Mouse (Mus musculus): Measurements from ENCODE around the gene Thsd4. TPM values are rescaled to one million over a fixed set of nuclear protein-coding genes. Genes with fewer than 3 reads are reported as not detected.

Thsd4 gene
- polyA plus RNA-seq, 1 experiment from 2014 or later: 12.3 TPM

GRCm38 (mm10) chr9:60237667-60238066 is 284.2 kb downstream of the Thsd4 start:
- peaks cover 14% of the 10 kb centered on the region for H3K4me1 ChIP-seq
- no peak overlapping the region for H3K9ac ChIP-seq
- H3K27me3 ChIP-seq: no peaks in the 10 kb centered on the region
- no peak overlapping the region for H3K27ac ChIP-seq
- 31% methylated on average over 4 of the region's 4 CpGs for WGBS
- H3K9me3 ChIP-seq: no peaks in the 10 kb centered on the region
- H3K36me3 ChIP-seq: no peaks in the 10 kb centered on the region
- no peak overlapping the region for H3K4me2 ChIP-seq (replicated peaks)
- no peak for ATAC-seq (ENCODE audit: insufficient number of reproducible peaks, insufficient read depth, low FRiP score, low TSS enrichment)
- no peak overlapping the region for H3K4me3 ChIP-seq

- 68% methylated on average over 9 of the region's 9 CpGs for WGBS
- Histone ChIP-seq H3K4me1 (peaks cover 25% of the 10 kb centered on the region), H3K27ac (no peak overlapping the region)
These were observed 285.7 kb downstream of the Thsd4 start for GRCm38 (mm10) chr9:60236155-60236554.

GRCm38 (mm10) chr9:60234233-60235115 is 287.4 kb downstream of the Thsd4 start:
- Histone ChIP-seq H3K4me2 (replicated peaks) (no peak overlapping the region), H3K4me3 (no peak overlapping the region), H3K4me1 (peaks cover 34% of the 10 kb centered on the region), H3K36me3 (no peaks in the 10 kb centered on the region), H3K27me3 (no peaks in the 10 kb centered on the region), H3K9ac (no peak overlapping the region), H3K9me3 (no peaks in the 10 kb centered on the region), H3K27ac (peak overlapping the region; percentile 84)
- 28% methylated on average over 8 of the region's 8 CpGs for WGBS
- peak; percentile 71 for ATAC-seq (ENCODE audit: insufficient number of reproducible peaks, insufficient read depth, low FRiP score, low TSS enrichment)

More at GRCm38 (mm10) chr9:60236155-60236554, 285.7 kb downstream of the Thsd4 start:
- ATAC-seq (ENCODE audit: insufficient number of reproducible peaks, insufficient read depth, low FRiP score, low TSS enrichment): no peak
- no peak overlapping the region for H3K4me2 ChIP-seq (replicated peaks)
- no peaks in the 10 kb centered on the region for H3K36me3 ChIP-seq
- H3K9ac ChIP-seq: no peak overlapping the region
- no peaks in the 10 kb centered on the region for H3K27me3 ChIP-seq
- no peaks in the 10 kb centered on the region for H3K9me3 ChIP-seq
- no peak overlapping the region for H3K4me3 ChIP-seq

- H3K27me3 ChIP-seq: no peaks in the 10 kb centered on the region
- no peak overlapping the region for H3K9ac ChIP-seq
- H3K27ac ChIP-seq: peak overlapping the region; percentile 18; the same call in 1 of the 2 replicates
- WGBS: 62% methylated on average over 9 of the region's 9 CpGs
- no peaks in the 10 kb centered on the region for H3K36me3 ChIP-seq
- no peak for ATAC-seq (ENCODE audit: insufficient number of reproducible peaks, insufficient read depth, low FRiP score, low TSS enrichment)
- H3K4me3 ChIP-seq: no peak overlapping the region
- H3K9me3 ChIP-seq: no peaks in the 10 kb centered on the region
- H3K4me2 ChIP-seq (replicated peaks): no peak overlapping the region
- peaks cover 37% of the 10 kb centered on the region for H3K4me1 ChIP-seq
These were observed 289.6 kb downstream of the Thsd4 start for GRCm38 (mm10) chr9:60231981-60232881.

- no peak for ATAC-seq (ENCODE audit: insufficient number of reproducible peaks, insufficient read depth, low FRiP score, low TSS enrichment)
- Histone ChIP-seq H3K27me3 (no peaks in the 10 kb centered on the region), H3K4me1 (peaks cover 43% of the 10 kb centered on the region), H3K4me2 (replicated peaks) (no peak overlapping the region), H3K27ac (no peak overlapping the region), H3K4me3 (no peak overlapping the region), H3K36me3 (no peaks in the 10 kb centered on the region), H3K9ac (no peak overlapping the region), H3K9me3 (no peaks in the 10 kb centered on the region)
- 63% methylated on average over 4 of the region's 4 CpGs for WGBS
These were observed 292.4 kb downstream of the Thsd4 start for GRCm38 (mm10) chr9:60229496-60229895.

GRCm38 (mm10) chr9:60227727-60228126 is 294.1 kb downstream of the Thsd4 start:
- no peak for ATAC-seq (ENCODE audit: insufficient number of reproducible peaks, insufficient read depth, low FRiP score, low TSS enrichment)
- 70% methylated on average over 7 of the region's 7 CpGs for WGBS
- no peaks in the 10 kb centered on the region for H3K36me3 ChIP-seq
- no peaks in the 10 kb centered on the region for H3K27me3 ChIP-seq
- no peaks in the 10 kb centered on the region for H3K9me3 ChIP-seq
- H3K9ac ChIP-seq: no peak overlapping the region
- H3K4me3 ChIP-seq: no peak overlapping the region
- H3K4me2 ChIP-seq (replicated peaks): no peak overlapping the region
- H3K27ac ChIP-seq: no peak overlapping the region
- H3K4me1 ChIP-seq: peaks cover 37% of the 10 kb centered on the region

- no peak overlapping the region for H3K9ac ChIP-seq
- 74% methylated on average over 4 of the region's 4 CpGs for WGBS
- H3K4me3 ChIP-seq: no peak overlapping the region
- H3K27ac ChIP-seq: 0 out of 2 replicates have a peak overlapping the region, but pooled peaks have one; percentile 1
- no peak overlapping the region for H3K4me2 ChIP-seq (replicated peaks)
- H3K9me3 ChIP-seq: no peaks in the 10 kb centered on the region
- H3K4me1 ChIP-seq: peaks cover 29% of the 10 kb centered on the region
- no peaks in the 10 kb centered on the region for H3K27me3 ChIP-seq
- ATAC-seq (ENCODE audit: insufficient number of reproducible peaks, insufficient read depth, low FRiP score, low TSS enrichment): no peak
- H3K36me3 ChIP-seq: no peaks in the 10 kb centered on the region
These were observed 295.2 kb downstream of the Thsd4 start for GRCm38 (mm10) chr9:60226679-60227078.

GRCm38 (mm10) chr9:60226155-60226554 is 295.7 kb downstream of the Thsd4 start:
- peak overlapping the region; percentile 1; the same call in 1 of the 2 replicates for H3K27ac ChIP-seq
- no peak for ATAC-seq (ENCODE audit: insufficient number of reproducible peaks, insufficient read depth, low FRiP score, low TSS enrichment)
- peaks cover 25% of the 10 kb centered on the region for H3K4me1 ChIP-seq
- H3K36me3 ChIP-seq: no peaks in the 10 kb centered on the region
- H3K9me3 ChIP-seq: no peaks in the 10 kb centered on the region
- no peak overlapping the region for H3K9ac ChIP-seq
- H3K4me2 ChIP-seq (replicated peaks): no peak overlapping the region
- no peaks in the 10 kb centered on the region for H3K27me3 ChIP-seq
- 45% methylated on average over 14 of the region's 14 CpGs for WGBS
- no peak overlapping the region for H3K4me3 ChIP-seq

GRCm38 (mm10) chr9:60225453-60225852 is 296.4 kb downstream of the Thsd4 start:
- H3K27ac ChIP-seq: no peak overlapping the region; the same call in 1 of the 2 replicates
- no peaks in the 10 kb centered on the region for H3K36me3 ChIP-seq
- H3K9me3 ChIP-seq: no peaks in the 10 kb centered on the region
- H3K4me2 ChIP-seq (replicated peaks): no peak overlapping the region
- peaks cover 19% of the 10 kb centered on the region; the same call in 1 of the 2 replicates for H3K4me1 ChIP-seq
- H3K4me3 ChIP-seq: no peak overlapping the region
- ATAC-seq (ENCODE audit: insufficient number of reproducible peaks, insufficient read depth, low FRiP score, low TSS enrichment): no peak
- WGBS: 75% methylated on average over 7 of the region's 7 CpGs
- H3K27me3 ChIP-seq: no peaks in the 10 kb centered on the region
- H3K9ac ChIP-seq: no peak overlapping the region

GRCm38 (mm10) chr9:60224039-60224695 is 297.7 kb downstream of the Thsd4 start:
- no peaks in the 10 kb centered on the region for H3K27me3 ChIP-seq
- no peak overlapping the region for H3K27ac ChIP-seq
- H3K4me3 ChIP-seq: no peak overlapping the region
- H3K4me1 ChIP-seq: peaks cover 20% of the 10 kb centered on the region
- no peak for ATAC-seq (ENCODE audit: insufficient number of reproducible peaks, insufficient read depth, low FRiP score, low TSS enrichment)
- WGBS: 38% methylated on average over 6 of the region's 6 CpGs
- H3K36me3 ChIP-seq: no peaks in the 10 kb centered on the region
- H3K4me2 ChIP-seq (replicated peaks): no peak overlapping the region
- H3K9ac ChIP-seq: no peak overlapping the region
- no peaks in the 10 kb centered on the region for H3K9me3 ChIP-seq

- Histone ChIP-seq H3K4me3 (no peak overlapping the region), H3K9ac (no peak overlapping the region), H3K4me1 (peaks cover 8% of the 10 kb centered on the region; the same call in 1 of the 2 replicates), H3K36me3 (no peaks in the 10 kb centered on the region), H3K9me3 (no peaks in the 10 kb centered on the region), H3K4me2 (replicated peaks) (no peak overlapping the region), H3K27me3 (no peaks in the 10 kb centered on the region), H3K27ac (no peak overlapping the region)
- 47% methylated on average over 2 of the region's 2 CpGs for WGBS
- ATAC-seq (ENCODE audit: insufficient number of reproducible peaks, insufficient read depth, low FRiP score, low TSS enrichment): no peak
These were observed 301.4 kb downstream of the Thsd4 start for GRCm38 (mm10) chr9:60220431-60220830.
